11 mouse cellular contexts compared by ENCODE assay signal in genomic region chr16:73097176-73097575, GRCm38 (mm10).
DNase-seq lines count a peak whose midpoint lies in the region; ATAC-seq lines count a peak whose summit lies in the region.
"Had no signal": no experiment of that assay in that cellular context is flagged by ENCODE, and none has a peak within 500 bp of the region (broad histone marks: within the 10 kb centered on the region; RNA-seq: fewer than 3 reads in every experiment).

No protein-coding gene starts in this region.

- H3K4me1 ChIP-seq in embryonic facial prominence, embryonic 12.5 days: peaks cover 7% of the 10 kb centered on the region; the same call in 1 of the 2 replicates
- H3K4me1 ChIP-seq in hindbrain, embryonic 16.5 days (ENCODE audit: control insufficient read depth, insufficient read depth, low read depth, low read length): no peaks in the 10 kb centered on the region; the same call in 1 of the 2 replicates
- H3K4me1 ChIP-seq in neural tube, embryonic 15.5 days: peaks cover 9% of the 10 kb centered on the region
- H3K4me1 ChIP-seq: liver, embryonic 15.5 days had no signal

- H3K9ac ChIP-seq in embryonic facial prominence, embryonic 12.5 days: no peak overlapping the region
- H3K9ac ChIP-seq in hindbrain, embryonic 16.5 days (ENCODE audit: low read depth, low read length): no peak overlapping the region
- H3K9ac ChIP-seq in neural tube, embryonic 15.5 days (replicated peaks): no peak overlapping the region
- H3K9ac ChIP-seq: liver, embryonic 15.5 days had no signal

- no peak overlapping the region for H3K4me3 ChIP-seq in embryonic facial prominence, embryonic 12.5 days
- H3K4me3 ChIP-seq in hindbrain, embryonic 16.5 days (ENCODE audit: low read length): peak overlapping the region; percentile 9; the same call in 1 of the 2 replicates
- 0 out of 2 replicates have a peak overlapping the region, but pooled peaks have one; percentile 6 for H3K4me3 ChIP-seq in neural tube, embryonic 15.5 days (replicated peaks)
- H3K4me3 ChIP-seq: liver, embryonic 15.5 days had no signal

- WGBS in embryonic facial prominence, embryonic 12.5 days: 14% methylated on average over 14 of the region's 14 CpGs
- 8% methylated on average over 14 of the region's 14 CpGs for WGBS in hindbrain, embryonic 16.5 days
- WGBS in neural tube, embryonic 15.5 days: 17% methylated on average over 14 of the region's 14 CpGs

- peak; percentile 8 for DNase-seq in kidney, postnatal 14 days
- DNase-seq in kidney, postnatal 25 days: no peak
- DNase-seq in frontal cortex, postnatal 25 days (ENCODE audit: low spot score in 2 of 2): no peak
- no peak for DNase-seq in gastrocnemius, postnatal 4 days (ENCODE audit: low spot score in 2 of 2)
- no peak for DNase-seq in left cerebral cortex, adult 9 months (ENCODE audit: low spot score in 2 of 2)
- DNase-seq: cerebellum, adult 8-10 months; heart, postnatal 10 days had no signal

- no peak overlapping the region for H3K27ac ChIP-seq in embryonic facial prominence, embryonic 12.5 days
- H3K27ac ChIP-seq in hindbrain, embryonic 16.5 days (ENCODE audit: low read depth, low read length): no peak overlapping the region
- H3K27ac ChIP-seq in neural tube, embryonic 15.5 days (replicated peaks): no peak overlapping the region
- H3K27ac ChIP-seq: liver, embryonic 15.5 days had no signal

- H3K27me3 ChIP-seq in embryonic facial prominence, embryonic 12.5 days: no peaks in the 10 kb centered on the region
- H3K27me3 ChIP-seq in hindbrain, embryonic 16.5 days (replicated peaks; ENCODE audit: control insufficient read depth, insufficient read depth, low read length): no peaks in the 10 kb centered on the region
- H3K27me3 ChIP-seq in neural tube, embryonic 15.5 days (replicated peaks): no peaks in the 10 kb centered on the region
- H3K27me3 ChIP-seq: liver, embryonic 15.5 days had no signal

- H3K4me2 ChIP-seq in embryonic facial prominence, embryonic 12.5 days (replicated peaks): peak overlapping the region; percentile 28
- H3K4me2 ChIP-seq in hindbrain, embryonic 16.5 days (ENCODE audit: low read length): peak overlapping the region; percentile 47
- peak overlapping the region; percentile 40 for H3K4me2 ChIP-seq in neural tube, embryonic 15.5 days
- H3K4me2 ChIP-seq: liver, embryonic 15.5 days had no signal

- ATAC-seq in embryonic facial prominence, embryonic 12.5 days (ENCODE audit: insufficient number of reproducible peaks, insufficient read depth, low FRiP score, low TSS enrichment): no peak
- ATAC-seq in hindbrain, embryonic 16.5 days: no peak
- ATAC-seq in neural tube, embryonic 15.5 days (ENCODE audit: low FRiP score): no peak

- no peaks in the 10 kb centered on the region for H3K36me3 ChIP-seq in embryonic facial prominence, embryonic 12.5 days
- H3K36me3 ChIP-seq in hindbrain, embryonic 16.5 days (ENCODE audit: control insufficient read depth, insufficient read depth, low read length): no peaks in the 10 kb centered on the region
- H3K36me3 ChIP-seq in neural tube, embryonic 15.5 days: no peaks in the 10 kb centered on the region
- H3K36me3 ChIP-seq: liver, embryonic 15.5 days had no signal

- no peaks in the 10 kb centered on the region for H3K9me3 ChIP-seq in embryonic facial prominence, embryonic 12.5 days
- no peaks in the 10 kb centered on the region for H3K9me3 ChIP-seq in hindbrain, embryonic 16.5 days (ENCODE audit: control insufficient read depth, low read length)
- no peaks in the 10 kb centered on the region for H3K9me3 ChIP-seq in neural tube, embryonic 15.5 days (replicated peaks)
- H3K9me3 ChIP-seq: liver, embryonic 15.5 days had no signal
